Mouse (Mus musculus) midbrain, embryonic 16.5 days (tissue): ENCODE measurements around the gene Ndrg4. TPM values are rescaled to one million over a fixed set of nuclear protein-coding genes. Genes with fewer than 3 reads are reported as not detected.
A peak's percentile ranks its signal among the peaks of the same experiment; 100 is the strongest.

ENCODE experiments used
- ATAC-seq: fragments of 200-750 bp; cut with Nextera tagmentation; 2 replicates; pipeline ENCODE4 v1.8.0; 2017; ENCODE audit warnings: moderate TSS enrichment
- H3K27ac ChIP-seq: fragments of 300-500 bp; sonication (generic); 2 replicates; pipeline ENCODE4 v1.5.1; 2014; ENCODE audit warnings: mild to moderate bottlenecking, low read length, mixed read lengths
- H3K27me3 ChIP-seq: fragments of 300-500 bp; sonication (generic); 2 replicates; pipeline ENCODE4 v1.6.1; 2014; ENCODE audit warnings: low read depth, low read length, mixed read lengths; ENCODE audit not compliant: control insufficient read depth, insufficient read depth
- H3K36me3 ChIP-seq: fragments of 300-500 bp; sonication (generic); 2 replicates; pipeline ENCODE4 v1.6.1; 2014; ENCODE audit warnings: mild to moderate bottlenecking, low read length, moderate library complexity, mixed read lengths; ENCODE audit not compliant: control insufficient read depth, insufficient read depth
- H3K4me1 ChIP-seq: fragments of 300-500 bp; sonication (generic); 2 replicates; pipeline ENCODE4 v1.6.1; 2014; ENCODE audit warnings: mild to moderate bottlenecking, low read length, mixed read lengths; ENCODE audit not compliant: control insufficient read depth, insufficient read depth
- H3K4me2 ChIP-seq: fragments of 300-500 bp; sonication (generic); 2 replicates; pipeline ENCODE4 v1.6.1; 2014; ENCODE audit warnings: mild to moderate bottlenecking, low read length, mixed read lengths
- H3K4me3 ChIP-seq: fragments of 300-500 bp; sonication (generic); 2 replicates; pipeline ENCODE4 v1.5.1; 2014; ENCODE audit warnings: low read depth, mild to moderate bottlenecking, low read length, moderate library complexity, mixed read lengths
- H3K9ac ChIP-seq: fragments of 300-500 bp; sonication (generic); 2 replicates; pipeline ENCODE4 v1.6.1; 2014; ENCODE audit warnings: low read depth, low read length, mixed read lengths
- H3K9me3 ChIP-seq: fragments of 300-500 bp; sonication (generic); replicated peaks from 2 replicates; pipeline ENCODE4 v1.6.1; 2014; ENCODE audit warnings: mild to moderate bottlenecking, low read length, mixed read lengths; ENCODE audit not compliant: control insufficient read depth, poor library complexity, severe bottlenecking
- WGBS: fragments of 180-500 bp; shearing (Covaris S2); extraction: QIAGEN DNeasy Blood & Tissue Kit; methylation state at CpG from one replicate; pipeline ENCODE4 v1.1.7; 2014; 5-methylcytosine and 5-hydroxymethylcytosine counted together
- polyA plus RNA-seq: library from polyadenylated mRNA; unstranded; fragments of >200 nt; fragmentation: Nextera tagmentation; extraction: Ambion mirVana; gene quantifications from 2 replicates; pipeline ENCODE4 v1.2.1, GENCODE M21; 2015

The Ndrg4 gene
- polyA plus RNA-seq, result 394 and 511 TPM in 2 replicates

DNA sequence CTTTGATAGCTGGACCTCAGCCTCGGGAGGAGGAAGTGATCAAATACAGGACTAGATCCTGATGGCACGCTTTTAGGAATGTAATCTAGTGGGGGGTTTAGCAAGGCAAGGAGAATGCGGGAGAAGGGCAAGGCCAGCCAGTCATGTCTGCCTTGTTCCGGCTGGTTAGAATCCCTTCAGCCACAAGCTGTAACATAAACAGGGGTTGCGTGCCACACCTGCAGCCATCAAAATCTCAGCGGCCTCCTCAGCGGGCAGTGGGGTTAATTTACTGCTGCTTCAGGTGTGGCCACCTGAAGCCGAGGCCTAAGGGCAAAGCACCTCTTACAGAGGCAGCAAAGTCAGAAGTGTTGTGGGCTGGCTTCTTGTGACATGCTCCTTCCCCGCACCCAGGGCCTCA lies at the start of gene Ndrg4:
TSS of gene Ndrg4 (plus strand) at position 350 of the 400 bp plus-strand sequence.
- Histone ChIP-seq H3K9ac (peak within 1 kb of the TSS; percentile 89), H3K4me2 (peak within 1 kb of the TSS; percentile 83), H3K27me3 (peaks cover 3% of the 10 kb centered on the region), H3K9me3 (no peaks in the 10 kb centered on the region), H3K27ac (peak within 1 kb of the TSS; percentile 70), H3K36me3 (no peaks in the 10 kb centered on the region), H3K4me1 (peaks cover 19% of the 10 kb centered on the region), H3K4me3 (peak within 1 kb of the TSS; percentile 86)
- ATAC-seq, result no peak
- WGBS, result 42% methylated on average over 9 of the region's 9 CpGs

DNA sequence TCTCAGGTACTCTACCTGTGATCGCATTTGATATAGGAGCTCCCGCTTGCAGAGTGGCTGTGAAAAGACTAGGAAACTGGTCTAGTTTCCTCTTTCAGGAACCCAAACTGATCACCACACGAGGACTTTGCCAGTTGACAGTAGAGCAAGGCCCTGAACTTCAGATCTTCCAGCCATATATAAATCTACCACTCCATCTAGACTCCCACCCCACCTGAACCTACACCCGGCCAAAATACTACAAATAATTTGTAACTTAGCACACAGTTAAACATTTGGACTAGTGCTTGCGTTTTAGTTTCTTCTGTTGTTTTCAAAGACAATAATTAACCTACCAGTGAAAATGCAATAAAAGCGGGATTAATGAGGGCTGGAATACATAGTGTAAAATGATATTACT lies 43.9 kb upstream of the Ndrg4 start:
- 80% methylated on average over 6 of the region's 6 CpGs for WGBS
- ATAC-seq, result peak; percentile 69
- Histone ChIP-seq H3K4me2 (peak overlapping the region; percentile 77), H3K4me1 (peaks cover 8% of the 10 kb centered on the region), H3K27ac (peak overlapping the region; percentile 19; the same call in 1 of the 2 replicates), H3K4me3 (peak overlapping the region; percentile 73), H3K9me3 (no peaks in the 10 kb centered on the region), H3K36me3 (no peaks in the 10 kb centered on the region), H3K9ac (no peak overlapping the region), H3K27me3 (peaks cover 5% of the 10 kb centered on the region; the same call in 1 of the 2 replicates)

DNA sequence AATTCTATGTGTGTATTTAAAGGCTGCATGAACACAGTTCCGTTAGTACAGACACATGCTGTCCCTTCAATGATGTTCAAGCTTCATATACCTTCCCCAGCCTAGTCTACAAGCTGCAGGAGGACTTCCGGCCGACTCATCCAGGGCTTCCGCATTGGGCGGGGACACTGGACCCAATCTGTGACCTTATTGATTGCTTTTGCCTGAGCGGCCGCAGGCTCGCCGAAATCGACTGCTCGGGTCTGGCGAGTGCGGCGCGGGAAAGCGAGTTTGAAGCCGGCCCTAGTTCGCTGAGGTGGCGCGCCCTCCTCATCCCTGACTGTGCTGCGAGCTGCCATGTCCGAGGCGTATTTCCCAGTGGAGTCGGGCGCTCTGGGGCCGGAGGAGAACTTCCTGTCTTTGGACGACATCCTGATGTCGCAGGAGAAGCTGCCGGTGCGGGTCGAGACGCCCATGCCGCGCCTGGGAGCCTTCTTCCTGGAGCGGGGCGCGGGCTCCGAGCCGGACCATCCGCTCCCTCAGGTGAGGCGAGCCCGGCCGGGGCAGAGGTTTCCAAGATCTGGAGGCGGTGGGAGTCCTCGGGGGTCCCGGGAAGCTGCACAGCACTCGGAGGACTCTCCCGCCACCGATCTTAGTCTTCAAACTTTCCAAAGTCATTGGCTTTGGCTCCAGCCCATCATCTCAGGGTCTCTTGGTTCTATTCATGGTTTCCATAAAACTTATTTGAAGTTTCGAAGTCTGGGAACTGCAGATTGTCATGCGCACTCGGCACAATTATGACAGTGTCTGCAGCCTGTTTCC lies 43.3 kb upstream of the Ndrg4 start, which contains the start of gene Gins3:
TSS of gene Gins3 (plus strand) at position 192 of the 801 bp plus-strand sequence.
- H3K9me3 ChIP-seq, result no peaks in the 10 kb centered on the region
- peak within 1 kb of the TSS; percentile 77 for H3K4me2 ChIP-seq
- H3K27me3 ChIP-seq, result peaks cover 2% of the 10 kb centered on the region; the same call in 1 of the 2 replicates
- 1% methylated on average over 50 of the region's 52 CpGs for WGBS
- ATAC-seq, result peak; percentile 98
- H3K27ac ChIP-seq, result peak within 1 kb of the TSS; percentile 19; the same call in 1 of the 2 replicates
- H3K9ac ChIP-seq, result peak within 1 kb of the TSS; percentile 42
- H3K4me1 ChIP-seq, result peaks cover 8% of the 10 kb centered on the region
- no peaks in the 10 kb centered on the region for H3K36me3 ChIP-seq
- peak within 1 kb of the TSS; percentile 73 for H3K4me3 ChIP-seq

DNA sequence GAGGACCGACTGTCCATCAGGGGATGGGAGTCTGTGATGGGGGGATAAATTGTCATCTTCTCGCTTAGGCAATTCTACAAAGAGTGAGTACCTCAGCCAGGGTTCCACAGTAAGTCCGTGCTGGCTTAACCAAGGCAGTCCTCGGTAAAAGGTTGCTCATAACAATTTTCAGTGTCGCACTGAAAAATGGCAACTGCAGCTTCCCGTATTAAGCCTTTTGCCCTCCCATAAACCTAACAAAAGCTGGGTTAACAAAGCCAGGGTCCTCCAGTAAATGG lies 42.8 kb upstream of the Ndrg4 start:
- H3K27me3 ChIP-seq, result no peaks in the 10 kb centered on the region
- no peak overlapping the region for H3K27ac ChIP-seq
- H3K4me3 ChIP-seq, result peak overlapping the region; percentile 73
- no peaks in the 10 kb centered on the region for H3K36me3 ChIP-seq
- H3K9ac ChIP-seq, result peak overlapping the region; percentile 42; the same call in 1 of the 2 replicates
- H3K4me2 ChIP-seq, result peak overlapping the region; percentile 77
- no peaks in the 10 kb centered on the region for H3K9me3 ChIP-seq
- peaks cover 8% of the 10 kb centered on the region for H3K4me1 ChIP-seq
- no peak for ATAC-seq
- WGBS, result 4% methylated on average over 6 of the region's 6 CpGs

DNA sequence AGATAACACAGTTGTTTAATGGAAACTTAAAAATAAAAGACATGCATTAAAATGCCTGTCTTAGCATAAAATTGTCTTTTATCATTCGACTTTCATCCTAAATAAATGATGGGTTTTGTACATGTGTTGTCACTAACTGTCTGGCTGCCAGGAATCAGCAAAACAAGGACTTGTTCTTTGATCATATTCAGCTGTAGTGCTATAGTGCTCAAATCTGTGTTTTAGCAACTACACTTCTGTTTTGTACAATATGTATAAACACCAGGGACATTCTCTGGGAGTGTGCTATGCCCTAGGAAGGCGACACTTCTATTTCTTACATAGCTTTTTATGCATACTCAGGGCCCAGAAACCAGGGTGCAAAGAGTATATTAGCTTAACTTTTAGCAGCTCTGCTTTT lies 31.8 kb upstream of the Ndrg4 start:
- H3K4me2 ChIP-seq, result no peak overlapping the region
- no peak overlapping the region for H3K4me3 ChIP-seq
- H3K4me1 ChIP-seq, result no peaks in the 10 kb centered on the region
- no peak for ATAC-seq
- no peak overlapping the region for H3K9ac ChIP-seq
- H3K36me3 ChIP-seq, result no peaks in the 10 kb centered on the region
- H3K9me3 ChIP-seq, result no peaks in the 10 kb centered on the region
- WGBS, result 96% methylated on average over 2 of the region's 2 CpGs
- no peak overlapping the region for H3K27ac ChIP-seq
- no peaks in the 10 kb centered on the region for H3K27me3 ChIP-seq

DNA sequence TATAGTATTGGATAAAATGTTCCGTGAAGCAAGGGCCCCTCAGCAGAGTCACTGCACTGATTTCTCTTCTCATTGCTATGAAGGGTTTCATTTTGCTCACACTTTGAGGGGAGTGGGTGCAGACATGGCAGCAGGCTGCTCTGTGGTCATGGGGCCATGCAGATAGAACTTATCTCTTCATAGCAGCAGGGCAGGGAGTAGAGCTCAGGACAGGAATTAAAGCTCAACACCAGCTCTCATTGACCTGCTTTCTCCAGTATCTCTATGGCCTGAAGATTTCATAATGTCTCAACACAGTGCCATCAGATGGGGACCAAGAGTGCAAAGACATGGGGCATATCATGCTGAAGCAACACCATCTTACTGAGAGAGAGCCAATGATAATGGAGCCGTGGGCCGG lies 28.5 kb upstream of the Ndrg4 start:
- H3K9me3 ChIP-seq, result no peaks in the 10 kb centered on the region
- no peak overlapping the region for H3K9ac ChIP-seq
- H3K4me1 ChIP-seq, result no peaks in the 10 kb centered on the region
- H3K27me3 ChIP-seq, result no peaks in the 10 kb centered on the region
- H3K4me2 ChIP-seq, result no peak overlapping the region
- H3K27ac ChIP-seq, result no peak overlapping the region
- ATAC-seq, result no peak
- WGBS, result 82% methylated on average over 3 of the region's 3 CpGs
- H3K4me3 ChIP-seq, result no peak overlapping the region
- H3K36me3 ChIP-seq, result no peaks in the 10 kb centered on the region

DNA sequence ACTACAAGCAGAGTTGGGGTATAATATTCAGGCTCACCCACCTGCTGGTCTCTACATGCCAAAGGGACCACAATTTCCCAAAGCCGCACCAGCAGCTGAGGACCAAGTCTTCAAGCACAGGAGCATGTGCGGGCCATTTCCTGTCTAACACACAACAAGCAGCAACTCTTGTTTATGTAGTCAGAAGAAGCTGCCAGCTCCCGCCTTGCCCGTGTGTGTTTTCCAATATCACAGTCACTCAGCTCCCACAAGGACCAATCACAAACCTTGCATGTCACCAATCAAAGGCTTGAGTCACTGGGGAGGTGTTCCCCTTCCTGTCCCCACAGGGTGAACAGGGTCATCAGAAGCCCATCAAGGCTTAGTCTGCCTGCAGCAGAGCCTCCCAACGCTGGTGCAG lies 23.4 kb upstream of the Ndrg4 start:
- Histone ChIP-seq H3K4me3 (no peak overlapping the region), H3K4me1 (no peaks in the 10 kb centered on the region), H3K4me2 (no peak overlapping the region), H3K27me3 (no peaks in the 10 kb centered on the region), H3K27ac (no peak overlapping the region), H3K36me3 (no peaks in the 10 kb centered on the region), H3K9me3 (no peaks in the 10 kb centered on the region), H3K9ac (no peak overlapping the region)
- ATAC-seq, result no peak
- WGBS, result 82% methylated on average over 5 of the region's 5 CpGs

DNA sequence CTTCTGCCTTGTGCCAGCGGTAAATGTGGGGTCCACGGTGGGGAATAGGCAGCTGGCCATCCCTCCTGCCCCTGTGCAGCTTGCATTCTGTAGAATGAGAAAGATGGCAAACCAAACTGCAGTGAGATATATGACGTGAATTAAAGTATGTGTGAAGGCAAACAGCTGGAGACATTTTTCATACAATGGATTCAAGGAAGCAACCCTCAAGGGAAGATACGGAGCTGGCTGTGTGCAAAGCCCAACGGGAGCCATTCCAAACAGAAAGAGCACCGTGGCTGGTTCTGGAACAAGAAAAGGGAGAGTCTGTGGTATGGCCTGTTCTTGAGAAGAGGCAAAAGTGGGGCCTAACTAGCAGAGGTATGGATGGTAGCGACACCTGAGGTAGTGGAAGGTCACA lies 20.9 kb upstream of the Ndrg4 start:
- H3K4me1 ChIP-seq, result no peaks in the 10 kb centered on the region
- ATAC-seq, result no peak
- H3K4me3 ChIP-seq, result no peak overlapping the region
- WGBS, result 81% methylated on average over 7 of the region's 7 CpGs
- no peak overlapping the region for H3K4me2 ChIP-seq
- H3K9me3 ChIP-seq, result no peaks in the 10 kb centered on the region
- no peak overlapping the region for H3K9ac ChIP-seq
- H3K27ac ChIP-seq, result no peak overlapping the region
- no peaks in the 10 kb centered on the region for H3K36me3 ChIP-seq
- H3K27me3 ChIP-seq, result no peaks in the 10 kb centered on the region

DNA sequence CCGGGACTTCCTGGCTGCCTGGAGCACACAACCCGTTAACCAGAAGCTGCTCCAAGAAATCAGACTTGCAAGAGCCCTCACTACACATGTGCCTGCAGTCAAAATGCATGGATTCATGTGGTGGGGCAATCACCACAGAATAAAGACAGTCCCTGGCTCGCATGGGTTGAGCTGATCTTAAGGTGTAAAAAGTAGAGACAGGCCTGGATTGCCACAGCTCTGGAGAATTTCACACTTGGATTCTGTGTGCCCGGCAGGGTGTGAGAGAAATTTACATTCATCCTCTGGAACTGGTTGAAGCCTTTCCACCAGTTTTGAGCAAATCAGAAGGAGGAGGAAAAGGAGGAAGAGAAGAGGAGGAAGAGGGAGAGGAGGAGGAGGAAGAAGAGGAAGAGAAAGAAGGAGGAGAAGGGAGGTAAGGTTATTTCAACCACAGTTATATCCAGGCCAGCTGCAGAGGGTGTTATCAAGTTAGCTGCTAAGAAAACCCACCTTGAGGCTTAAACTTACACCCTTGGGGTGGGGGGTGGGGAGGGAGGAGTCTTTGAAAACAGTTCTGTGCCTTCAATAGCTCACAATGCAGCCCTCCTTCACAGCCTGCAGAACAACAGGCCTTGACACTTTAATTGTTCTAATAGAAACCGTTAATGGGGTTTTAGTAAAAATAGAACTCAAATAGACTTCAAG lies 20.3 kb upstream of the Ndrg4 start:
- no peak for ATAC-seq
- no peaks in the 10 kb centered on the region for H3K9me3 ChIP-seq
- H3K4me1 ChIP-seq, result no peaks in the 10 kb centered on the region
- H3K4me3 ChIP-seq, result no peak overlapping the region
- no peak overlapping the region for H3K9ac ChIP-seq
- no peak overlapping the region for H3K4me2 ChIP-seq
- no peaks in the 10 kb centered on the region for H3K27me3 ChIP-seq
- 63% methylated on average over 5 of the region's 5 CpGs for WGBS
- no peaks in the 10 kb centered on the region for H3K36me3 ChIP-seq
- H3K27ac ChIP-seq, result no peak overlapping the region
